Mouse (Mus musculus): ENCODE measurements around the gene Bola3.

DNA sequence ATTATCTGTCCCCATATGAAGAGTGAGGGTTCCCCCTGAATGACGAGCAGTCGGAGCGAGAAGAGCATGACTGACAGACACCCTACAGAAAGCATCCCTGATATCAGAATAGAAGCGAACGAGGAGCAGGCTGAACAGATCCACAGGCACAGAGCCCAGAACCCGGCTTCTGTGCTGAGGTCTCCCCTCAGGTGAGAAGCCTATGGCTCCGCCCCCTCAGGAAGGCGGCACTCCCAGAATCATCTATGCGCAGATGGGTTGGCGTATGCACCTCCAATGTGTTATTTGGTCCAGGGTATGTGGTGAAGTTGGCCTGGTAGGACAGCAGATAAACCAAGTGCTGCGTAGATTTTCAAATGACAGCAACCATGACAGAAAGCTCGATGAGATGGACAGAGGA lies 14.1 kb downstream of the Bola3 start:
- TF ChIP-seq CTCF (IDR thresholded peaks at IDR 0.05; ENCODE audit: low read depth, low read length) (no peak), POLR2A (IDR thresholded peaks at IDR 0.05; ENCODE audit: extremely low read depth, insufficient read depth, low read length) (no peak)
